Mouse (Mus musculus): ENCODE data around the gene Palm.
A peak's percentile ranks its signal among the peaks of the same experiment; 100 is the strongest.

Gene Palm

GRCm38 (mm10) chr10:79797326-79797725 lies 4.0 kb downstream of the Palm start:
- DNase-seq (ENCODE audit: low read depth, low spot score): peak; percentile 67

GRCm38 (mm10) chr10:79798289-79798928 lies 5.0 kb downstream of the Palm start:
- DNase-seq (ENCODE audit: low read depth, low spot score): peak; percentile 80

GRCm38 (mm10) chr10:79800508-79800907 lies 7.1 kb downstream of the Palm start:
- DNase-seq (ENCODE audit: low read depth, low spot score): no peak

DNA sequence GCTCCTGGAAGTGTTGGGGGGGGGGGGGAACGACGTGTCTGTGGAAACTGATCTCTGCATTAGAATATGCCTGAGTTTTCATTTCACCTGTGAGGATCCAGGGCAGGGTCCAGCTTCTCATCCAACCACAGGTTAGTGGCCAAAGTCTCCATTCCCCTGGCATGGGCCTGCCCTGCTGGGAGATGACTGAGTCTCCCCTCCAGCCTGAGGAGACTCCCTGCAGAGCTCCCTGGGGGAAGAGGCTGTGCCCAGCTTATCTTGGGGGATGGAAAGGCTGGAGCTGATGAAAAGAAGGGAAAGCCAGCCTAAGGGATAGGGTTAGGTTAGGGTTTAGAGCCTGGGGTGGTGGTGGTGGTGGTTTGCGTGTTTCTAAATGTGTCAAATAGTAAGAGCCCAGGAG lies 8.5 kb downstream of the Palm start:
- no peak for DNase-seq (ENCODE audit: low read depth, low spot score)

DNA sequence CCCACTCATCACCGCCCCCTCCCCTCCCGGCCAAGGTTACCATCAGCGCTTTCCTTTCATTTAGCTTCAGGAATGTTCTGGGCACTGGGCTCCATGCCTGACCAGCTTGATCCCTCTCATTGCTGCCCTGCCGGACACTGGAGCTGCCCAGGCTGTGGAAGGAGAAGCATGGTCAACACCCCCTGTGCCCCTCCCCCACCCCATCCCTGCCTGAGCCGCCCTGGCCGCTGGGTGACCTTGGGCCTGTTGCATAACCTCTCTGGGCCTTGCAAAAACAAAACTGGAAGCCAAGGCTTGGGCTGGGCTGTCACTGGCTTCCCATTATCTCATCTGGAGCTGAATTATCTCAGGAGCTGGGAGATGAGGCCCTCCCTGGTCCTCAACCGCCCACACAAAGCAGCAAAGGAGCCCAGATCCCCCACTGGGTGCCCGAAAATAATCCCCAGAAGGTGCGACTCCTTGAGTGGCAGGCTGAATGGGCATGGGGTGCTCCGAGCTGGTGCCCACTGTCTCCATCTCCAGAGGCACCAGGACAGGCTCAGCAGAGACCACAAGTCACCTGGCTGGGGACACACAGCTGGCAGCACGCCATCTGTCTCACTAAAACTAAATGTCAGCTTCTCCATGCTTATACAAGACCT lies 9.1 kb downstream of the Palm start:
- DNase-seq (ENCODE audit: low read depth, low spot score): no peak

DNA sequence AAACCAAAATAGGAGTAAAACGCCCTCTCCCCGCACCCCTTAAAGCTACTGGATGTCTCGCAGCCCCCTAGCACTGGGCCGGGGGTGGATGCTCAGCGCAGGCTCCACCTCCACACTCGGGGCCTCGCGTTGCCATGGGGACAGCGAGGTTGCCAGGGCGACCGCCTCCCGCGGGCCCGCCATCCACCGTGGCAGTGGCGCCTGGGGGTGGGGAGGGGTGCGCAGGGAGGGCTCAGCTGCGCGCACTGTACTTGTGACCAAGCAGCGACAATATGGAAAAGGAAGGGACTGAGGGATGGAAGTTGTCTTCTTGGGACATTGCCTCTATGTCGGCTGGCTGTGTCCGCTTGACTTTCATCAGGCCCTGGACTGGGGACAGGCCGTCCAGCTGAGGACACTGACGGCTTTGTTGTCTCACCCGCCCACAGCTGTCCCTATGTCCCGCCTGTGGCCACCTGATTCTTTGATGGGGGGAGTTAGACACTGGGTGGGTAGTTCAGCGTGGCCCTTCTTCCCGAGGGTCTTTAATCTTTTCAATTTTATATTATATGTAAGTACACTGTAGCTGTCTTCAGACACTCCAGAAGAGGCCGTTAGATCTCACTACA lies 10.4 kb downstream of the Palm start:
- no peak for DNase-seq (ENCODE audit: low read depth, low spot score)

DNA sequence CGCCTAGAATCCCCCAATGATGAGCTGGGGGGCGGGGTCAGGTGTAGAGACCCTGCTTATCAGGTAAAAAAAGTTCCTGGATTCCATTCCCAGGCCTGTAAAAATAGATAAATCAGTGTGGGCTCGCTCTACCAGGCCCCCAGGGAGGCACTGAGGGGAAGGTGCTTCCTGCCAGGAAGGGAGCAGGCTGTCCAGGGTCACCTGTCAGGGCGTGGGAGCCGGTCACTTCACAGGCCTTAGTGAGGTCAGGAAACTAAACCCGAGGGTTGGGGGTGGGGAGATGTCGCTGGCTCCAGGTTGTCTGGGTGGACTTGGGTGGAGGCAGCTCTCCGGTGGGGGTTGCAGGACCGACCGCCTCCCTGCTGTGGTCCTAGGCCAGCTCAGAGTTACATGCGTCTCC lies 12.3 kb downstream of the Palm start:
- DNase-seq (ENCODE audit: low read depth, low spot score): no peak

DNA sequence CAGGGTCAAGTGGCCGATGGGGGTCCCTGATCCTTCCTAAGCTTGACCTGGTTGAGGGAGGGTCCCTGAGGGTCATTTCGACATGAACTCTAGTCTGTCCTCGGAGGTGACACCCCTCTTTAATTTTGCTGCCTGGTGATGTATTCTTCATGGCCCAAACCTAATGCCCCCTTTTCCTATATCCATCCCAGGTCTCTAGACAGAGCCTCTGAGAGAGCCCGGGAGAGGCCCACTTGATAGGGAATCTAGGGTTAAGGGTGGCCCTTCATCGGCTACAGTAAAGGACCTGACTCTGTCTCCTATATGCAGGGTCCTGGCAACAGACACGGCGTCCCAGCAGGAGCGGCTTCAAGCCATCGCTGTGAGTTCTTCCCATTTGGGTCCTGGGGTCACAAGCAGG lies 13.0 kb downstream of the Palm start:
- DNase-seq (ENCODE audit: low read depth, low spot score): no peak

DNA sequence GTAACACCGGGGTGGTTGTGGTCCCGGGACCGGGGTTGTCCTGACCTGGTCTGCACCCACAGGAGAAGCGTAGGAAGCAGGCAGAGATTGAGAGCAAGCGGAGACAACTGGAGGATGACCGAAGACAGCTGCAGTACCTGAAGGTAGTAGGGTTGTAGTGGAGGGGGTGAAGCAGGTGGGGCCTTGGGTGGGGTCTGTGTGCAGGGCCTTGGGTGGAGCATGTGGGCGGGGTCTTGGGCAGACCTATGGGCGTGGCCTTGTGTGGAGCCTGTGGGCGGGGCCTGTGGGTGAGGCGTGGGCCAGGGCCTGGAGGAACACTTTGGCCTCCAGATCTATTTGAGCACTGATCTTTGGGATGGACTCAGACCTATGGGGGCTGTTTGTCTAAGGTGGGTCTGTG lies 13.6 kb downstream of the Palm start:
- DNase-seq (ENCODE audit: low read depth, low spot score): peak; percentile 23

- no peak for DNase-seq (ENCODE audit: low read depth, low spot score)
These were observed 14.5 kb downstream of the Palm start for GRCm38 (mm10) chr10:79807826-79808225.

DNA sequence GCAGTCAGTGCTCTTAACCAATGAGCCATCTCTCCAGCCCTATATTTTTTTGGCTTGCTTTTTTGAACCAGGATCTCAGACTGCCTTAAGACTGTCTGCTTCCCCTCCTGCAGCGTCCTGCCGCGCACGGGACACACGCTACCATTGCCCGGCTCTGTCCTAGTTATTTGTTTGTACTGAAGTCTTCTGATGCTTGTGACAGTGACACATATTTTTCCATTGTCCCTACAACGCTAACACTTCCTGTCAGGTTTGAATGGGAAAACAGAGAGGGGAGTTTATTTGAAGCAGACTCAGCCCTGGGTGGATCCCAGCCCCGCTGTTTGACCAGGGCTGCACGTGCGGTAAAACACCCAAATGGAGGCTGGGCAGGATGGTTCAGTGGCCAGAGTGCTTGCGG lies 15.4 kb downstream of the Palm start:
- no peak for DNase-seq (ENCODE audit: low read depth, low spot score)

GRCm38 (mm10) chr10:79811736-79812637 lies 18.6 kb downstream of the Palm start:
- DNase-seq (ENCODE audit: low read depth, low spot score): peak; percentile 76

DNA sequence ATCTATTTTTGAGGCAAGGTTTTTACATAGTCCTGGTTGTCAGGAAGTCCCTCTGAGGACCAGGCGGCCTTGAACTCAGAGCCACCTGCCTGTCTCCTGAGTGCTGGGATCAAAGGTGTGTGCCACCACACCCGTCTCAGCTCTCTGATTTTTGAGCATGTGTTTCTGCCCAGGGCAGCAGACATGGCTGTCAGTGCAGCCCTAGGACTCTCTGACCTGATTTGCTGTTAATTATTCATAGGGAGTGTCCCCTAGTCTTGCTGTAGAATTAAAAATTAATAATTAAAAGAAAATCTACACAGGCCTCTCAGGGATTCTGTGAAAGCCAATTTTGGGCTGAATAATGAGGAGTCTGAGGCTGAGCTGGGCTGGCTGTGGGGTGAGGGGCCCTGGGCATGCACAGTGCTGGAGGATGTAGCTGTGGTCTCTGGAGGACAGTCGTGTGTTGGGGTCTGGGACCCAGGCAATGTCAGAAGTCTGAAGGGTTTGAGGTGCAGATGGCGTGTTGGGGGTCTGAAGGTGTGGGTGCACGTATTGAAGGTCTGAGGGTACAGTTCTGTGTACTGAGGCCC lies 21.0 kb downstream of the Palm start:
- DNase-seq (ENCODE audit: low read depth, low spot score): no peak

- DNase-seq (ENCODE audit: low read depth, low spot score): no peak
These were observed 22.5 kb downstream of the Palm start for GRCm38 (mm10) chr10:79815671-79816494.

DNA sequence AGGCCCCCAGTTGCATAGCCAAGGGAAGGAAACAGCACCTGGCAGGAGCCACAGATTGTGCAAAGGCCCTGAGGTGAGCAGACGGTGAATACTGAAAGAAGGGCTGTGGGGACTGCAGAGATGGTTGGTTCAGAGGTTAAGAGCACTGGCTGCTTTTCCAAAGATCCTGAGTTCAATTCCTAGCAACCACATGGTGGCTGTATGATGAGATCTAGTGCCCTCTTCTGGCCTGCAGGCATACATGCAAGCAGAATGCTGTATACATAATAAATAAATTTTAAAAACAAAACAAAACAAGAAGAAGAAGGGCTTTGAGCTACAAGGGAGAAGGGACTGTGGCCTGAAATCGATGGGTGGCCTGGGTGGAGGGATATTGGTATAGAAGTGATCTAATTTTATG lies 23.7 kb downstream of the Palm start:
- DNase-seq (ENCODE audit: low read depth, low spot score): peak; percentile 24

- no peak for DNase-seq (ENCODE audit: low read depth, low spot score)
These were observed 24.9 kb downstream of the Palm start for GRCm38 (mm10) chr10:79818225-79818624.

GRCm38 (mm10) chr10:79819606-79820005 lies 26.2 kb downstream of the Palm start:
- DNase-seq (ENCODE audit: low read depth, low spot score): no peak

GRCm38 (mm10) chr10:79820277-79820676 lies 26.9 kb downstream of the Palm start:
- no peak for DNase-seq (ENCODE audit: low read depth, low spot score)

GRCm38 (mm10) chr10:79820782-79821181 lies 27.4 kb downstream of the Palm start, which contains the start of gene Misp:
Gene Misp (plus strand): TSS chr10:79820989.
- DNase-seq (ENCODE audit: low read depth, low spot score): no peak

DNA sequence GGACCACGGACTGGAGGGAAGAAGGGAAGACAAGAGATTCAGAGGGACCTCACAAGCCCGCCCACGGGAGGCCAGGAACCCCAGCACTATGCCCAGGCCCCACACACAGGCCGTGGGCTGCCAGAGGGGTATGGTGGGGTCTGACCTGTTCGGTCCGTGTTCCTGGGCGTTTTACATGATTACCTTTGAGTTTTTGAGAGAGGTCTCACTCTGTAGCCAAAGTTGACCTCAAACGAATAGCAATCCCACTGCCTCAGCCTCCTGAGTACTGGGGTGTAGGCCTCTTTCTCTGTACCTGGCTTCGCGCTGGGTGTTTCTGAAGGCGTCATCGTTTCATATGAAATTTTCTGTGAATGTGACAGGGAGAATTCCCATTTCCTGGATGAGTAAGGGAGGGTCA lies 28.4 kb downstream of the Palm start:
- DNase-seq (ENCODE audit: low read depth, low spot score): no peak

GRCm38 (mm10) chr10:79822372-79822771 lies 29.0 kb downstream of the Palm start:
- no peak for DNase-seq (ENCODE audit: low read depth, low spot score)

All from A20 (cell line).